Mouse (Mus musculus) left cerebral cortex, adult 8-10 months (tissue): ENCODE measurements around the gene Gm17387. TPM values are rescaled to one million over a fixed set of nuclear protein-coding genes. Genes with fewer than 3 reads are reported as not detected.

Source experiments
- DNase-seq, 2 experiments: peaks; one replicate each; pipeline ENCODE4 v3.0.0; 2022; ENCODE audit warnings: low spot score in 2 of 2
- total RNA-seq, 4 experiments: library from RNA; stranded (reverse); gene quantifications; 2 replicates each; pipeline ENCODE4 v1.2.4; 2022

Gm17387 gene
- total RNA-seq, 4 experiments from 2014 or later: not detected

- no peak for DNase-seq
Measured at GRCm38 (mm10) chr7:141072017-141072745, 43.2 kb downstream of the Gm17387 start.

GRCm38 (mm10) chr7:141073782-141074181 lies 44.9 kb downstream of the Gm17387 start:
- DNase-seq: no peak

- no peak for DNase-seq
Measured at GRCm38 (mm10) chr7:141077841-141078240, 48.9 kb downstream of the Gm17387 start, which contains the start of gene Pkp3. Gene Pkp3 (plus strand): TSS chr7:141078218.

- DNase-seq: no peak
Measured at GRCm38 (mm10) chr7:141078876-141079275, 49.9 kb downstream of the Gm17387 start.

Other genes with a start within 250 kb of the Gm17387 start
- under 1 TPM in 3 of 4 experiments, not detected in 1; 0.40 to 0.91 (median 0.46) TPM for gene Syce1, start 241.3 kb upstream of the Gm17387 start, total RNA-seq
- 10 to 100 TPM; 29.5 to 33.1 (median 29.7) TPM for gene Zfp941, start 207.0 kb upstream of the Gm17387 start, total RNA-seq
- 10 to 100 TPM in 1 of 4 experiments, 1 to 10 TPM in 3; 6.2 to 13.1 (median 8.4) TPM for gene Urah, start 194.1 kb upstream of the Gm17387 start, total RNA-seq
- gene Scgb1c1, start 183.6 kb upstream of the Gm17387 start, total RNA-seq: not detected
- under 1 TPM in 1 of 4 experiments, not detected in 3; 0.36 TPM for gene Odf3, start 181.3 kb upstream of the Gm17387 start, total RNA-seq
- 1 to 10 TPM; 1.0 to 2.9 (median 2.5) TPM for gene Gm45785, start 172.8 kb upstream of the Gm17387 start, total RNA-seq
- 10 to 100 TPM; 60.1 to 70.0 (median 64.9) TPM for gene Ric8a, start 172.2 kb upstream of the Gm17387 start, total RNA-seq
- gene Bet1l, start 171.6 kb upstream of the Gm17387 start, total RNA-seq: 10 to 100 TPM; 20.7 to 26.7 (median 23.2) TPM
- 100 to 1,000 TPM; 105 to 117 (median 109) TPM for gene Psmd13, start 147.2 kb upstream of the Gm17387 start, total RNA-seq
- 10 to 100 TPM; 62.4 to 79.7 (median 73.7) TPM for gene Sirt3, start 146.8 kb upstream of the Gm17387 start, total RNA-seq
- 1 to 10 TPM; 1.7 to 3.9 (median 2.9) TPM for gene Cox8b, start 128.7 kb upstream of the Gm17387 start, total RNA-seq
- gene Nlrp6, start 108.2 kb upstream of the Gm17387 start, total RNA-seq: 1 to 10 TPM in 1 of 4 experiments, under 1 TPM in 3; 0.54 to 1.1 (median 0.92) TPM
- gene Pgghg, start 87.7 kb upstream of the Gm17387 start, total RNA-seq: 1 to 10 TPM; 3.9 to 4.7 (median 4.3) TPM
- gene Ifitm5, start 78.8 kb upstream of the Gm17387 start, total RNA-seq: under 1 TPM in 1 of 4 experiments, not detected in 3; 0.51 TPM
- not detected for gene Gm45717, start 73.2 kb upstream of the Gm17387 start, total RNA-seq
- gene Ifitm2, start 73.1 kb upstream of the Gm17387 start, total RNA-seq: 10 to 100 TPM; 13.5 to 19.6 (median 16.7) TPM
- gene Ifitm1, start 61.9 kb upstream of the Gm17387 start, total RNA-seq: 1 to 10 TPM; 3.6 to 7.4 (median 5.0) TPM
- gene Ifitm3, start 18.4 kb upstream of the Gm17387 start, total RNA-seq: 10 to 100 TPM; 12.2 to 26.6 (median 17.7) TPM
- gene Ifitm6, start 11.2 kb upstream of the Gm17387 start, total RNA-seq: under 1 TPM in 2 of 4 experiments, not detected in 2; 0.87 to 0.88 TPM
- 10 to 100 TPM; 64.5 to 81.0 (median 79.2) TPM for gene B4galnt4, start 32.0 kb downstream of the Gm17387 start, total RNA-seq
- under 1 TPM in 1 of 4 experiments, not detected in 3; 0.57 TPM for gene Pkp3, start 49.1 kb downstream of the Gm17387 start, total RNA-seq
- 1 to 10 TPM; 2.3 to 2.6 (median 2.5) TPM for gene Sigirr, start 71.4 kb downstream of the Gm17387 start, total RNA-seq
- gene Ano9, start 88.7 kb downstream of the Gm17387 start, total RNA-seq: not detected
- gene Ptdss2, start 93.3 kb downstream of the Gm17387 start, total RNA-seq: 10 to 100 TPM; 48.4 to 57.7 (median 52.3) TPM
- 10 to 100 TPM; 41.0 to 52.8 (median 44.8) TPM for gene Rnh1, start 143.7 kb downstream of the Gm17387 start, total RNA-seq
- gene Hras, start 164.9 kb downstream of the Gm17387 start, total RNA-seq: 100 to 1,000 TPM; 226 to 267 (median 258) TPM
- gene Lrrc56, start 165.0 kb downstream of the Gm17387 start, total RNA-seq: 1 to 10 TPM; 3.5 to 5.7 (median 5.3) TPM
- gene Lmntd2, start 184.9 kb downstream of the Gm17387 start, total RNA-seq: under 1 TPM in 2 of 4 experiments, not detected in 2; 0.17 to 0.25 TPM
- gene Rassf7, start 186.7 kb downstream of the Gm17387 start, total RNA-seq: 1 to 10 TPM in 3 of 4 experiments, under 1 TPM in 1; 0.89 to 2.7 (median 2.4) TPM
- 10 to 100 TPM; 65.7 to 76.5 (median 68.5) TPM for gene Phrf1, start 199.7 kb downstream of the Gm17387 start, total RNA-seq
- gene Irf7, start 237.3 kb downstream of the Gm17387 start, total RNA-seq: 1 to 10 TPM in 3 of 4 experiments, under 1 TPM in 1; 0.65 to 2.8 (median 1.7) TPM
- not detected for gene Cdhr5, start 247.7 kb downstream of the Gm17387 start, total RNA-seq